Mouse (Mus musculus) intestine, embryonic 16.5 days (tissue): ENCODE data around the gene Rnf20. TPM values are rescaled to one million over a fixed set of nuclear protein-coding genes. Genes with fewer than 3 reads are reported as not detected.
A peak's percentile ranks its signal among the peaks of the same experiment; 100 is the strongest.
"Not testable (repeated sequence)": the region's sequence is repeated elsewhere in the genome, so short reads cannot be mapped to it uniquely, and the experiment has no call there.

Experiments
- ATAC-seq: fragments of 200-750 bp; cut with Nextera tagmentation; 2 replicates; pipeline ENCODE4 v1.8.0; 2017; ENCODE audit warnings: moderate TSS enrichment, moderate library complexity
- H3K27ac ChIP-seq: fragments of 300-500 bp; sonication (generic); 2 replicates; pipeline ENCODE4 v1.5.1; 2014; ENCODE audit warnings: mild to moderate bottlenecking, low read length
- H3K27me3 ChIP-seq: fragments of 300-500 bp; sonication (generic); replicated peaks from 2 replicates; pipeline ENCODE4 v1.6.1; 2014; ENCODE audit warnings: low read length, control low read depth, mixed read lengths; ENCODE audit not compliant: control insufficient read depth, insufficient read depth
- H3K36me3 ChIP-seq: fragments of 300-500 bp; sonication (generic); 2 replicates; pipeline ENCODE4 v1.6.1; 2014; ENCODE audit warnings: low read length, control low read depth; ENCODE audit not compliant: control insufficient read depth, insufficient read depth
- H3K4me1 ChIP-seq: fragments of 300-500 bp; sonication (generic); 2 replicates; pipeline ENCODE4 v1.6.1; 2014; ENCODE audit warnings: low read length, control low read depth, mixed read lengths; ENCODE audit not compliant: control insufficient read depth, insufficient read depth
- H3K4me2 ChIP-seq: fragments of 300-500 bp; sonication (generic); 2 replicates; pipeline ENCODE4 v1.6.1; 2014; ENCODE audit warnings: low read depth, low read length, control low read depth
- H3K4me3 ChIP-seq: fragments of 300-500 bp; sonication (generic); 2 replicates; pipeline ENCODE4 v1.5.1; 2014; ENCODE audit warnings: mild to moderate bottlenecking, low read length
- H3K9ac ChIP-seq: fragments of 300-500 bp; sonication (generic); 2 replicates; pipeline ENCODE4 v1.6.1; 2014; ENCODE audit warnings: low read depth, low read length
- H3K9me3 ChIP-seq: fragments of 300-500 bp; sonication (generic); 2 replicates; pipeline ENCODE4 v1.6.1; 2016; ENCODE audit warnings: low read length, control low read depth; ENCODE audit not compliant: control insufficient read depth
- WGBS: fragments of 180-500 bp; shearing (Covaris S2); extraction: QIAGEN DNeasy Blood & Tissue Kit; methylation state at CpG from one replicate; pipeline ENCODE4 v1.1.7; 2014; 5-methylcytosine and 5-hydroxymethylcytosine counted together
- polyA plus RNA-seq: library from polyadenylated mRNA; unstranded; fragments of >200 nt; fragmentation: Nextera tagmentation; extraction: Ambion mirVana; gene quantifications from 2 replicates; pipeline ENCODE4 v1.2.1, GENCODE M21; 2015

The Rnf20 gene
- polyA plus RNA-seq, 1 experiment from 2014 or later = 25.7 TPM

GRCm38 (mm10) chr4:49604016-49604546 is 27.7 kb upstream of the Rnf20 start:
- 55% methylated on average over 1 of the region's 1 CpGs for WGBS
- ATAC-seq = no peak
- no peak overlapping the region for H3K4me2 ChIP-seq
- H3K9me3 ChIP-seq = no peaks in the 10 kb centered on the region
- no peaks in the 10 kb centered on the region for H3K36me3 ChIP-seq
- no peak overlapping the region for H3K9ac ChIP-seq
- H3K4me1 ChIP-seq = no peaks in the 10 kb centered on the region
- no peak overlapping the region for H3K27ac ChIP-seq
- H3K27me3 ChIP-seq = no peaks in the 10 kb centered on the region
- no peak overlapping the region for H3K4me3 ChIP-seq

DNA sequence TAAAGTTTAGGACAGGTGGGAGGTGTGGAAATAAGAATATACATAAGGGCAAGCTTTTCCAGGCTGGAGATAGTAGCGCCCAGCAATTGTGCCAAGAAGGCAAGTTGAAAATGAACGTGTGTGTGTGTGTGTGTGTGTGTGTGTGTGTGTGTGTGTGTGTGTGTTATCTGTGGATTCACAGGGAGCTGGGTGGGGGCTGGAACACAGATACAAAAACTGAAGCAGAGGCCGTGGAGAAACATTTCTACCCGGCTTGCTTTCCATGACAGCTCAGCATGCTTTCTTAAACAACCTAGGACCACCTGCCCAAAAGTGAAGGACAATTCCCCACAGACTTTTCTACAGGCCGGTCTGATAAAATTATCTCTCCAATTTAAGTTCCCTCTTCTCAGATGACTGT is 27.2 kb upstream of the Rnf20 start:
- Histone ChIP-seq H3K4me2 (no peak overlapping the region), H3K36me3 (no peaks in the 10 kb centered on the region), H3K4me3 (no peak overlapping the region), H3K27me3 (no peaks in the 10 kb centered on the region), H3K27ac (no peak overlapping the region), H3K9me3 (no peaks in the 10 kb centered on the region), H3K9ac (no peak overlapping the region), H3K4me1 (no peaks in the 10 kb centered on the region)
- no peak for ATAC-seq
- WGBS = 89% methylated on average over 5 of the region's 5 CpGs

DNA sequence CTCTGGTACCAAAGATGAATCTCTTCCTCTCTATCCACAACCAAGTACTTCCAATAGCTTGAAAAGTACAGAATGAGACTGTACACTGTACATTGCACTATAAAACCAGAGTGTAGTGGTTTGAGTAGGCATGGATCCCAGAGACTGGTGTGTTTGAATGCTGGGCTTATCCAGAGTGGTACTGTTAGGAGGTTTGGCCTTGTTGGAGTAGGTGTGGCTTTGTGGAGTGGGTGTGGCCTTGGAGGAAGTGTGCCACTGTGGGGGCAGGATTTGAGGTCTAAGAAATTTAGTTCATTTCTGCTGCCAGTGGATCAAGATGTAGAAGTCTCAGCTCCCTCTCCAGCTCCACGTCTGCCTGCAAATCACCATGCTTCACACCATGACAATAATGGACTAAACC is 26.3 kb upstream of the Rnf20 start:
- Histone ChIP-seq H3K4me3 (no peak overlapping the region), H3K4me2 (no peak overlapping the region), H3K27me3 (no peaks in the 10 kb centered on the region), H3K36me3 (no peaks in the 10 kb centered on the region), H3K9ac (no peak overlapping the region), H3K4me1 (no peaks in the 10 kb centered on the region), H3K9me3 (no peaks in the 10 kb centered on the region), H3K27ac (no peak overlapping the region)
- WGBS = 77% methylated on average over 1 of the region's 1 CpGs
- no peak for ATAC-seq

GRCm38 (mm10) chr4:49616924-49617323 is 14.9 kb upstream of the Rnf20 start:
- Histone ChIP-seq H3K36me3 (no peaks in the 10 kb centered on the region), H3K27me3 (no peaks in the 10 kb centered on the region), H3K4me3 (no peak overlapping the region), H3K4me1 (no peaks in the 10 kb centered on the region; the same call in 1 of the 2 replicates), H3K4me2 (no peak overlapping the region), H3K9me3 (no peaks in the 10 kb centered on the region), H3K9ac (no peak overlapping the region), H3K27ac (no peak overlapping the region)
- no peak for ATAC-seq
- 92% methylated on average over 10 of the region's 10 CpGs for WGBS

DNA sequence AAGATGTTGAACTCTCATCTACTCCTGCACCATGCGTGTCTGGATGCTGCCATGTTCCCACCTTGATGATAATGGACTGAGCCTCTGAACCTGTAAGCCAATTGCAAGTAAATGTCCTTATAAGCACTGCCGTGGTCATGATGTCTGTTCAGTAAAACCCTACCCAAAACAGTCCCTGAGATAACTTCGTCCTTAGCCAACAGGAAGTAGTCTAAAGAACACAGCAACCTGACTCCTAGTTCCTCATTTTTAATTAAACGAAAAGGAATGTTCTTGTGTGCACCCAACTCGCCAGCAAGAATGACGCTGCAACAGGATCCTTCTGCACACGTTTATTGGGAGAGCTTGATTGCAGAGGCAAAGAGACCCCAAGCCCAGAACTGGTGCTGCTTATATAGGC is 11.9 kb upstream of the Rnf20 start:
- 92% methylated on average over 7 of the region's 7 CpGs for WGBS
- not testable (repeated sequence) for H3K27me3 ChIP-seq, H3K4me3 ChIP-seq, H3K4me1 ChIP-seq, H3K9ac ChIP-seq, H3K4me2 ChIP-seq, H3K36me3 ChIP-seq, ATAC-seq, H3K9me3 ChIP-seq
- H3K27ac ChIP-seq = peak overlapping the region; percentile 51; the same call in 1 of the 2 replicates

GRCm38 (mm10) chr4:49622272-49622671 is 9.5 kb upstream of the Rnf20 start:
- H3K4me1 ChIP-seq = peaks cover 2% of the 10 kb centered on the region; the same call in 1 of the 2 replicates
- no peak overlapping the region for H3K4me2 ChIP-seq
- H3K27ac ChIP-seq = no peak overlapping the region
- no peaks in the 10 kb centered on the region for H3K9me3 ChIP-seq
- H3K9ac ChIP-seq = no peak overlapping the region
- no peaks in the 10 kb centered on the region for H3K27me3 ChIP-seq
- H3K4me3 ChIP-seq = no peak overlapping the region
- 54% methylated on average over 2 of the region's 2 CpGs for WGBS
- peak; percentile 77 for ATAC-seq
- no peaks in the 10 kb centered on the region for H3K36me3 ChIP-seq

GRCm38 (mm10) chr4:49623916-49624315 is 7.9 kb upstream of the Rnf20 start:
- Histone ChIP-seq H3K9ac (no peak overlapping the region), H3K27ac (no peak overlapping the region), H3K36me3 (no peaks in the 10 kb centered on the region), H3K27me3 (no peaks in the 10 kb centered on the region), H3K9me3 (no peaks in the 10 kb centered on the region), H3K4me1 (peaks cover 2% of the 10 kb centered on the region; the same call in 1 of the 2 replicates), H3K4me3 (no peak overlapping the region), H3K4me2 (no peak overlapping the region)
- WGBS = 68% methylated on average over 4 of the region's 4 CpGs
- ATAC-seq = no peak

DNA sequence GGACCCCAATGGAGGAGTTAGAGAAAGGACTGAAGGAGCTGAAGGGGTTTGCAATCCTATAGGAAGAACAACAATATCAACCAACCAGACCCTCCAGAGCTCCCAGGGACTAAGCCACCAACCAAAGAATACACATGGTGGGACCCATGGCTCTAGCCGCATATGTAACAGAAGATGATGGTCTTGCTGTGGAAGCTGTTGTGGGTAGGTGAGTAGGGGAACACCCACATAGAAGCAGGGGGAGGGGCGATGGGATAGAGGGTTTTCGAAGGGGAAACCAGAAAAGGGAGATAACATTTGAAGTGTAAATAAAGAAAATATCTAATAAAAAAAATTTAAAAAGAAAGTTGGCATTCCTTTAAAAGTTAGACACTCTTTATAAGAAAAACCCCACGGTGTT is 6.8 kb upstream of the Rnf20 start:
- not testable (repeated sequence) for H3K4me2 ChIP-seq, H3K36me3 ChIP-seq, H3K4me1 ChIP-seq, H3K27me3 ChIP-seq, H3K9ac ChIP-seq, H3K27ac ChIP-seq, H3K9me3 ChIP-seq, ATAC-seq, H3K4me3 ChIP-seq
- WGBS = 82% methylated on average over 4 of the region's 4 CpGs

DNA sequence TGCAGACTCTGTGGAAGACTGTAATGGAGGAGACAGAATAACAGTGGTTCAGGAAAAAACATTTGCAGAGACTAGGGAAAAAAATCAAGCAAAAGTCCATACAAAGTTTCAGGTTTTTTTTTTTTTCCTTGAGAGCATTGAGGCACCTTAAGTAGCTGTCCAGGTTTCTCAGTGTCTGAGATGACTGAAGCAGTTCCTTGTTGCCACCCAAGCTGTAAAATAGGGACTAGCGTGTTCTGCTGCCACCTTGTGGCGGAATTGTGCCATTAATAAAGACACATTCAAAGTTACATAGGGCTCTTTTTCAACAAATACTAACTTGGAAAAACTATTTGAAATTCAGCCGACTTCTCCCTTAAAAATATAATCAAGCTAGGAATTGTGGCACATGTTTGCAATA is 4.8 kb upstream of the Rnf20 start:
- no peak for ATAC-seq
- H3K4me2 ChIP-seq = no peak overlapping the region
- H3K27ac ChIP-seq = no peak overlapping the region
- no peaks in the 10 kb centered on the region for H3K36me3 ChIP-seq
- no peaks in the 10 kb centered on the region for H3K9me3 ChIP-seq
- H3K27me3 ChIP-seq = no peaks in the 10 kb centered on the region
- no peak overlapping the region for H3K4me3 ChIP-seq
- no peak overlapping the region for H3K9ac ChIP-seq
- 1% methylated on average over 3 of the region's 3 CpGs for WGBS
- H3K4me1 ChIP-seq = 0 out of 2 replicates have a peak, but pooled peaks cover 2% of the 10 kb centered on the region

- Histone ChIP-seq H3K9ac (no peak overlapping the region), H3K27me3 (no peaks in the 10 kb centered on the region), H3K4me3 (no peak overlapping the region), H3K36me3 (no peaks in the 10 kb centered on the region), H3K9me3 (no peaks in the 10 kb centered on the region), H3K4me2 (no peak overlapping the region), H3K4me1 (peaks cover 3% of the 10 kb centered on the region; the same call in 1 of the 2 replicates), H3K27ac (no peak overlapping the region)
- WGBS = 74% methylated on average over 5 of the region's 5 CpGs
- no peak for ATAC-seq
Measured at GRCm38 (mm10) chr4:49628941-49629340, 2.9 kb upstream of the Rnf20 start.
